Mouse (Mus musculus) c-Kit-positive CD71-negative TER-119-negative erythroid progenitor cells, embryonic 14.5 days (primary cell): ENCODE measurements around the gene Tmc5.

Source experiments
- DNase-seq: peaks from one replicate; pipeline ENCODE4 v3.0.0-alpha.2; 2013; ENCODE audit warnings: low read depth

Gene Tmc5

DNA sequence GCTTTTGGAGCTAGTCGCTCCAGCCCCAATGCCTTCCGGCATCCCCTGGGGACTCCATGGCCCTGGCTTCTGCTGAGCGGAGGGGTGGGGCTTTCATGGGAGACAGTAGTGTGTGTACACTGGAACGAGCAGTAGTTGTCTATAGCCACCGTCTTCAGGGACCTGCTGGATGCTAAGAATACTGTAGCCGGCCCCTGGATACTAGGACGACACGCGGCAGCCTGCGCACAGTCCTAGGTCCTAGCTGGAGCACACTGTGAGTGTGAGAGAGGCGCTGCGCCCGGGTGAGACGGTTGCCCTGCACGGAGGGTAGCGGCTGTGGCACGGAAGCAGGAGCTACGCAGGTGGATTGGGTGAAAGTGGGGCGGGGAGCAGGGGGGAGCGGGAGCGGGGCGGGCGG lies at the start of gene Tmc5:
Tmc5 (plus strand) TSS at position 97 of the 400 bp plus-strand sequence.
- DNase-seq, result no peak

DNA sequence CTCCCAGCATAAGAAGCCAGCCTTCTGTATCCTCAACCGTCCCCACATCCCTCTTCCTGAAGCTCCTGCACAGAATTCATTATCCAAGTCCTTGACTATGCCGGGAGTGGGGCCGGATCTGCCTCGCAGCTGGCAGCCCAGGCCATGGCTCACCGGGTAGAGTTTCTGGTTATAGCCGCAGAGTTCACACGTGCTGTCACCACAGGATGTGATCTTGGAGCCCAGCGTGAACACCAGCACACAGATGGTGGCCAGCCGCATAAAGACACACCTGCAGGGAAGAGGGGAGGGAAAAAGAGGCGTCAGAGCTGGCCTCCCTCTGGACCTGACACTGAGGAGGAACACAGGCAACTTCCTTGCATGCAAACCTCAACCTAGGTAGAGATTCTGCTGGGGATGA lies 49.6 kb upstream of the Tmc5 start:
- DNase-seq, result no peak

DNA sequence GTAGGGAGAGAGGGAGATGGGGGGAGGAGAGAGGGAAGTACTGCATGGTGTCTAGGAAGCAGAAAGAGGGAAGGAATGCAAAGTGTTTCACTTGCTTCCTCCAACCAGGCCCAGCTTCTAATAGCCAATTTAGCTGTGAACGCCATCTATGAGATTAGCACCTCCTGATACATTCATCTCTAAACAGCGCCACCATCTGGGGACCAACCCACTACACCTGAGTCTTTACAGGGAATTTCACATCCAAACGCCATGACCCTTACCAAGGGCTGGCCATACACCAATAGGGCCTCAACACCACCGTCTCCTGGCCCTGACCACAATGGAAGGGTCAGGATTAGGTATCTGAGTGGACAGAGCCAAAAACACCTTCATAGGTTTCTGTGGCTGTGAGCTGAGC lies 43.2 kb upstream of the Tmc5 start:
- no peak for DNase-seq

DNA sequence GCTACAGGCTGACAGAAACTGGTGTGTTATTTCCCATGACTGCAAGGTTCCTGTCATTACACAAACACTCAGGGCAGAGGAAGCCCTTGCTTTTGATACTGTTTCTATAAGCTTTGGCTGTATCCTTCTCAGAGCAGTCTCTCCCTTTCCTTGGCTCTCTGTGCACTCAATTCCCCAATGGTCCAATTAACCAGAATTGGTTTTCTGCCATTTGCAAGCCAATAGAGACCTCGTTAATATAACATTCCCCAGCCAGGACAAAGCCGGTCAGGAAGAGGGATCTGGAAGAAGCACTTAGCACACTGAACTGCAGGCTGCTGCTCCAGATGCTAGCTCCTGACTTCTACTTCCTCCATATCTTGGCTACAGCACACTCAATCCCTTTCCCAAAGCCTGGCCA lies 42.8 kb upstream of the Tmc5 start:
- no peak for DNase-seq

DNA sequence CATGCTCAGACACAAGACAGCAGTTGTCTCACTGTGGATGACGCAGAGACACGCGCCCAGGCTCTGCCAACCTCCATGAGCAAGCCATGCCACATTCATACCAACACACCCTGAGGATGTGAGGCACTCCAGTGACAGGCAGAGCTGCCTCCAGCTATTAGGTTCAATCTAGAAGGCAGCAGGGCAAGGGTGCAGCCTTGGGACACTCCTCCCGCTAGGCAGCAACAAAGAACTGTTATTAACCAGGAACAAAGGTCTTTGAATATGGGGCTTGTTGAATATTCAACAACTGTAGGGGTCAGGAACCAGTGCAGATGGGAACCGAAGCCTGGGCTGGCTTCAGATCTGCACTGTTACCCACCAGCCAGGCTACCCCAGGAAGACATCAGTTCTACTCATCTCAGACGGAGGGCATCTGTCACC lies 28.0 kb upstream of the Tmc5 start:
- DNase-seq, result no peak

DNA sequence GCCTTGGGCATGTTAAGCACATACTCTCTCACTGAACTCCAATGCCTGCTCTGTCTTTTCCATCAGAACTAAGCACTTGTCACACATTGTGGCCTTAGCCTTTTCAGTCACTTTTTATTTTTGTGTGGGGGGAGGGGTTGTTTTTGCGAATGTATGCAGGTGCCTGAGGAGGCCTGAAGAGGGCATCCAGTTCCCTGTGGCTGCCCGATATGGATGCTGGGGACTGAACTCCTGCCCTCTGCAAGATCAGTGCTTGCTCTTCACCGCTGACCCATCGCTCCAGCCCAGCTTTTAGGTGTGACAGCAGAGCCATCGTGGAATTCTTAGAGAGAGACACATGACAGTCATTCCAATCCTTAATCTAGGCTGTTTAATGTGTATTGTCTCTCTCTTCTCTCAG lies 25.7 kb upstream of the Tmc5 start:
- DNase-seq, result no peak

GRCm38 (mm10) chr7:118572039-118572438 lies 25.1 kb upstream of the Tmc5 start:
- DNase-seq, result no peak

GRCm38 (mm10) chr7:118578269-118578668 lies 18.8 kb upstream of the Tmc5 start:
- no peak for DNase-seq

DNA sequence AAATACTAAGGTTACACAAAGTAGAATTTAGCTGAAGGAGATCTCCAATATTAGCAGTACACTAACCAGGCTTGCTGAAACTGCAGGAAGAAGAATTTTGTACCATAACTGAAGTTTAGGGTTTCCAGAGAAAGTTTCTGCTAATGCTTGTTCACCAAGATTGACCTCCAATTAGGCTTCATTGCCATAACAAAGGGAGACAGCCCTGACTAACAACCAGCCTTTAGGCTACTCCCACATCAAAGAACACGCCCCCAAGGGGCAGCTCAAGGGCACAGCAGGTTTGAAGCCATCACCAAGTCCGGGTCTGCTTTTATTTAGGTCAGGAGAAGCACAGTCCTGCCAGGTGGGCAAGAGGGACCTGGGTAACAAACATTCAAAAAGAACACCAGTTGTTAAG lies 17.2 kb upstream of the Tmc5 start:
- DNase-seq, result no peak

DNA sequence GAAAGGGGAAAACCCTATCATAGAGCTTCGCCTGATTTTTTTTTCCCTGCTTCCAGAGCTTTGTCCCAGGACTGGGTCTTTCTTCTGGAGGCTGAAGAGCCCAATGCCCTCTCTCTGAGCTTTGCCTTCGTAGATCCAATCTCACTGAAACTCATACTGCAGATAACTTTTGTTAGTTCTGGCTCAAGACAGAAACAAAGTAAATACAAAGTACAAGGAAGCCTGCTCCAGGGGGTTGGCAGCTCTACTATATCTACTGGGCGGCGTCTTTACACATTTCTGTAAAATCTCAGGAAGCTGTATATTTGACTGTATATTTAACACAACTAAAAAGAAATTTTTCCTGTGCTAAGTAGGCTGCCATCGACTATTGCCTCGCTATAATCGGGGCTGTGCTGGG lies 13.3 kb upstream of the Tmc5 start:
- DNase-seq, result no peak

- DNase-seq, result peak; percentile 37
These were observed 12.7 kb upstream of the Tmc5 start, which contains the start of gene Tmc7 for GRCm38 (mm10) chr7:118584257-118584907. Tmc7 (minus strand) TSS chr7:118584736.

GRCm38 (mm10) chr7:118584926-118585325 lies 12.2 kb upstream of the Tmc5 start:
- DNase-seq, result no peak

GRCm38 (mm10) chr7:118585856-118586255 lies 11.2 kb upstream of the Tmc5 start:
- DNase-seq, result no peak

DNA sequence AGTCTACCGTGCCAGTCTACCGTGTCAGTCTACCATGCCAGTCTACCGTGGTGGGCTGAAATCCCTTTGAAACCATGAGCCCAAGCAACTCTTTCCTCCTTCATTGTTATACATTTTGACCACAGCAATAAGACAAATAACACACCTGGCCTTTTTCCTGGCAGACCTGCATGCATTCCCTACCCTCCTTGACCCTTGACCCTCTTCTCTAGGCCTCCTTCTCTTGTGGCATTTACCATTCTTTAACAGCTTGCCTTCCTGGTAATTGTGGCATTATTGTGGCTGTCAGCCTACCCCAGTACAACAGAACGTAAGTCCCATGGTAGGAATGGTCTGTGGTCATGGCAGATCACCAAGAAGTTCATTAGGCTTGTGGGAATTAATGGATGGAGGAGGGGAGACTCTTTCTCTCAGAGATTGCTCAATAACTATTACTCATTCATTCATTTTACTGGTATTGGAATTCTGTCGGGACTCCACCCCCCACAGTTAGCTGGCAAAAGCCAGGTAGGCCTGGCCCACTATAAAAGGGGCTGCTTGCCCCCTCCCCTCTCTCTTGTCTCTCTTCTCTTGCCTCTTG lies 6.3 kb upstream of the Tmc5 start:
- no peak for DNase-seq

GRCm38 (mm10) chr7:118592146-118592545 lies 5.0 kb upstream of the Tmc5 start:
- no peak for DNase-seq

GRCm38 (mm10) chr7:118593567-118594407 lies 3.3 kb upstream of the Tmc5 start:
- DNase-seq, result no peak

- no peak for DNase-seq
These were observed 2.5 kb upstream of the Tmc5 start for GRCm38 (mm10) chr7:118594611-118595010.

GRCm38 (mm10) chr7:118595228-118595627 lies 1.9 kb upstream of the Tmc5 start:
- DNase-seq, result peak; percentile 92

GRCm38 (mm10) chr7:118596271-118596670 lies 826 bp upstream of the Tmc5 start:
- no peak for DNase-seq

- DNase-seq, result no peak
These were observed 3.0 kb downstream of the Tmc5 start for GRCm38 (mm10) chr7:118599954-118600631.

DNA sequence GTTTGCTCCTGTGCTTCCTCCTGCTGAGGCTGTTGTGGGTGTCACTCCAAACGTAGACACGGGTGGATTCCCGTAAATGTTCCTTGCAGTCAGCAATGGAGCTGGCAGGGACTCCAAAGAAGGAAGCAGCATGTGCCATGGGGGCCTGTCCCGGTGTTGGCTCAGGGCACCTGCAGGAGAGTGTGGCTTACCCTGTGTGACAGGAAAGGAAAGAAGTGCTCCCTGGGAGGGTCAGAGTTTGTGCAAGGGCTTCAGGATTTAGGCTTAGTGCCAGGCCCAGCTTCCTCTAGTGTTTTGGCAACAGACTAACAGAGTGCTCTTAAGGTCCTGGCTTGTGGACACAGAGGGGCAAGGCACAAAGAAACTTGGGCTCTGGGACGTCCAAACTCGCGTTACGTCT lies 7.7 kb downstream of the Tmc5 start:
- no peak for DNase-seq

DNA sequence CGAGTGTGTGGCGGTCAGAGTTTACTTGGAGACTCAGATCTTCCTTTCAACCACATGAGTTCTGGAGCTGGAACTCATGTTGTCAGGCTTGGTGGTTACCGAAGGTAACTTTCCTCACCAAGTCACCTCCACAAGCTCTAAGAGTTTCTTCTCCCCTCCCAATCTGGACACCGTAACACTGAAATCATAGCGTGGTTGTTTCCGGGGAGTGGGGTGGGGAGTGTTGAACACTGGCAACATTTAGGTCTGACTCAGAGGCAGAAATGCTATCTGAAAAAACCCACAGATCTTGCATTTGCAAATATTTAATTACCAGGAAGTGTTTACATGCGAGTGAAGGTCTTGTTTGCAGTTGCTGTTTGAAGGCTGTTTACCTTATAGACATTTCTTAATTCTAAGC lies 12.7 kb downstream of the Tmc5 start:
- no peak for DNase-seq

GRCm38 (mm10) chr7:118610721-118611120 lies 13.6 kb downstream of the Tmc5 start:
- no peak for DNase-seq
